Mouse (Mus musculus): ENCODE results near the gene Gss. TPM values are rescaled to one million over a fixed set of nuclear protein-coding genes. Genes with fewer than 3 reads are reported as not detected.
"Not testable (repeated sequence)": the region's sequence is repeated elsewhere in the genome, so short reads cannot be mapped to it uniquely, and the experiment has no call there.

Gss gene
- polyA plus RNA-seq, 1 experiment, result 55.3 TPM

DNA sequence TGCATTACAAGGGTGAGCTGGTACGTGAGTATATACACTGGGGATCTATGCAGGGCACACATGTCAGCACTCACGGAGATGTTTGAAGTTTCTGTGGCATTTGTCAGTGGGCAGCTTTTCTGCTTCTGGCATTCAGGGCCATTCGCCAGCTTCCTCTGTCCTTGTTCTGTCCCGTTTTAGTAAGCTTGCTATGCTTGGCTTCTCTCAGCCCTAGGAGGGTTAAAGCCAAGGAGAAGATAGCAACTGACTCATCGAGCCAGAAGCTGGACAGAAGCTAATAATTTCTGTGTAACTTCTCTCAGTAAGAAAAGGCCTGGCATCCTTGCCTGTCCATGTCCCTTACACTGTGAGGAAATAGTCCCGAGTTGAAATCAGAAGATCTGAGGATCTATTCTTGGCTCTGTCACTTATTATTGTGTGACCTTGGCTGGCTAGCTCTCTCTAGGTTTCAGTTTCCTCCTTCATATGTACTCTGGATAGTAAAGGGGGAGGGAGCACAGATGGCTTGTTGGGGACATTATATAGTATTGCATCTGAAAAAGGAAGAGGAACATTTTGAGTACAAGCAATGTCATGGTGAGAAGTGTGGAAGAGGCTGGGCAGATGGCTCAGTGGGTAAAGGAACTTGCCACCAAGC lies 51.7 kb downstream of the Gss start:
- Histone ChIP-seq H3K4me3 (no peak overlapping the region), H3K4me2 (ENCODE audit: low read depth) (peak overlapping the region; percentile 61), H3K79me2 (ENCODE audit: control insufficient read depth, insufficient read depth) (no peaks in the 10 kb centered on the region), H3K36me3 (ENCODE audit: control insufficient read depth, insufficient read depth) (no peaks in the 10 kb centered on the region), H3K27me3 (ENCODE audit: control insufficient read depth, insufficient read depth, insufficient read length) (no peaks in the 10 kb centered on the region), H3ac (ENCODE audit: control insufficient read depth, insufficient read length) (no peak overlapping the region)
- TF ChIP-seq E2F4 (IDR thresholded peaks at IDR 0.05; ENCODE audit: insufficient read depth) (no peak), TCF3 (IDR thresholded peaks at IDR 0.05; ENCODE audit: insufficient read length, low read depth) (no peak), MAX (IDR thresholded peaks at IDR 0.05; ENCODE audit: low read depth) (no peak), REST (IDR thresholded peaks at IDR 0.05; ENCODE audit: insufficient read depth, insufficient read length) (no peak), POLR2A (IDR thresholded peaks at IDR 0.05; ENCODE audit: insufficient read length, low read depth) (no peak), CEBPB (IDR thresholded peaks at IDR 0.05; ENCODE audit: insufficient read depth, poor library complexity, severe bottlenecking) (no peak), POLR2AphosphoS2 (IDR thresholded peaks at IDR 0.05; ENCODE audit: insufficient read length, low read depth) (no peak), SRF (IDR thresholded peaks at IDR 0.05; ENCODE audit: control insufficient read depth, insufficient read length, low read depth) (no peak), TCF12 (IDR thresholded peaks at IDR 0.05; ENCODE audit: insufficient read depth, poor library complexity, severe bottlenecking) (no peak), MYOG (IDR thresholded peaks at IDR 0.05; ENCODE audit: control insufficient read depth in 1 of 3, insufficient read depth in 1 of 3, insufficient read length in 2 of 3, low read depth in 2 of 3) (no peak), MYOD1 (IDR thresholded peaks at IDR 0.05; ENCODE audit: control insufficient read depth in 1 of 3, insufficient read length in 2 of 3, low read depth in 2 of 3) (no peak), USF1 (IDR thresholded peaks at IDR 0.05; ENCODE audit: low read depth) (no peak)

DNA sequence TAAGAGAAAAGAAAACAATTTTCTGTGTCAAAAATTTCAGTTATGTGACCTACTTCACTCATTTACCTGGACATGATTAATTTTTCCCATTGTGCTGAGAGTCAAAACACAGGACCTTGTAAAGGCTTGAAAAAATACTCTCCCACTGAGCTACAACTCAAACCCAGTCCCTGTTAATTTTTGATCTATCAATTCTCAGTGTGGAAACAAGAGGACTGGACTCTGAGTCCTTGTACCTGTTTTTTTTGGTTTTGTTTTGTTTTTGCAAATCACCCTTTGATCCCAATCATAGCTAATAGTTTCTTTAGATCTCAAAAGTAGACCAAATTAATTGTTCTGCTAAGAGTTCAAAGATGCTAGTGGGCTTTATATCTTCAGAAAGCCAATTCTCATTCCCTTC lies 52.9 kb downstream of the Gss start:
- H3ac ChIP-seq (ENCODE audit: control insufficient read depth, insufficient read length), result no peak overlapping the region
- no peaks in the 10 kb centered on the region for H3K27me3 ChIP-seq (ENCODE audit: control insufficient read depth, insufficient read depth, insufficient read length)
- H3K36me3 ChIP-seq (ENCODE audit: control insufficient read depth, insufficient read depth), result no peaks in the 10 kb centered on the region
- no peaks in the 10 kb centered on the region for H3K79me2 ChIP-seq (ENCODE audit: control insufficient read depth, insufficient read depth)
- H3K4me2 ChIP-seq (ENCODE audit: low read depth), result no peak overlapping the region
- H3K4me3 ChIP-seq, result no peak overlapping the region
- TF ChIP-seq POLR2AphosphoS2 (IDR thresholded peaks at IDR 0.05; ENCODE audit: insufficient read length, low read depth) (no peak), TCF12 (IDR thresholded peaks at IDR 0.05; ENCODE audit: insufficient read depth, poor library complexity, severe bottlenecking) (no peak), USF1 (IDR thresholded peaks at IDR 0.05; ENCODE audit: low read depth) (no peak), MYOG (IDR thresholded peaks at IDR 0.05; ENCODE audit: control insufficient read depth in 1 of 3, insufficient read depth in 1 of 3, insufficient read length in 2 of 3, low read depth in 2 of 3) (no peak), MYOD1 (IDR thresholded peaks at IDR 0.05; ENCODE audit: control insufficient read depth in 1 of 3, insufficient read length in 2 of 3, low read depth in 2 of 3) (no peak), E2F4 (IDR thresholded peaks at IDR 0.05; ENCODE audit: insufficient read depth) (no peak), MAX (IDR thresholded peaks at IDR 0.05; ENCODE audit: low read depth) (no peak), TCF3 (IDR thresholded peaks at IDR 0.05; ENCODE audit: insufficient read length, low read depth) (no peak), POLR2A (IDR thresholded peaks at IDR 0.05; ENCODE audit: insufficient read length, low read depth) (no peak), REST (IDR thresholded peaks at IDR 0.05; ENCODE audit: insufficient read depth, insufficient read length) (no peak), CEBPB (IDR thresholded peaks at IDR 0.05; ENCODE audit: insufficient read depth, poor library complexity, severe bottlenecking) (no peak), SRF (IDR thresholded peaks at IDR 0.05; ENCODE audit: control insufficient read depth, insufficient read length, low read depth) (no peak)

DNA sequence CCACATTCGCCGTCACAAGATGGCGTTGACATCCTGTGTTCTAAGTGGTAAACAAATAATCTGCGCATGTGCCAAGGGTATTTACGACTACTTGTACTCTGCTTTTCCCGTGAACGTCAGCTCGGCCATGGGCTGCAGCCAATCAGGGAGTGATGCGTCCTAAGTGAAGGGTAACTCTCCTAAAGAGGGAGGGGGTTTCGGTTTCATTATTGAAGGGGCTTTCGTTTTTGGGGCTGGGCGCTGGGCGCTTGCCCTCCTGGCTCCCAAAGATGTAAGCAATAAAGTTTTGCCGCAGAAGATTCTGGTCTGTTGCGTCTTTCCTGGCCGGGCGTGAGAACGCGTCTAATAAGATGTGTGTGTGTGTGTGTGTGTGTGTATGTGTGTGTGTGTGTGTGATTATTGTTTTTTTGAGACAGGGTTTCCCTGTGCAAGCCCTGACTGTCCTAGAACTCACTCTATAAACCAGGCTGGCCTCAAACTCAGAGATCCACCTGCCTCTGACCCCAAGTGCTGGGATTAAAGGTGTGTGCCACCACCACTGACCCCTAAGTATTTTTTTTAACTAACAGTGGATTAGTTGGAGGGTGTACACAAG lies 54.0 kb downstream of the Gss start:
- not testable (repeated sequence) for H3K4me2 ChIP-seq (ENCODE audit: low read depth); H3ac ChIP-seq (ENCODE audit: control insufficient read depth, insufficient read length); H3K36me3 ChIP-seq (ENCODE audit: control insufficient read depth, insufficient read depth); H3K4me3 ChIP-seq; H3K79me2 ChIP-seq (ENCODE audit: control insufficient read depth, insufficient read depth); H3K27me3 ChIP-seq (ENCODE audit: control insufficient read depth, insufficient read depth, insufficient read length)

DNA sequence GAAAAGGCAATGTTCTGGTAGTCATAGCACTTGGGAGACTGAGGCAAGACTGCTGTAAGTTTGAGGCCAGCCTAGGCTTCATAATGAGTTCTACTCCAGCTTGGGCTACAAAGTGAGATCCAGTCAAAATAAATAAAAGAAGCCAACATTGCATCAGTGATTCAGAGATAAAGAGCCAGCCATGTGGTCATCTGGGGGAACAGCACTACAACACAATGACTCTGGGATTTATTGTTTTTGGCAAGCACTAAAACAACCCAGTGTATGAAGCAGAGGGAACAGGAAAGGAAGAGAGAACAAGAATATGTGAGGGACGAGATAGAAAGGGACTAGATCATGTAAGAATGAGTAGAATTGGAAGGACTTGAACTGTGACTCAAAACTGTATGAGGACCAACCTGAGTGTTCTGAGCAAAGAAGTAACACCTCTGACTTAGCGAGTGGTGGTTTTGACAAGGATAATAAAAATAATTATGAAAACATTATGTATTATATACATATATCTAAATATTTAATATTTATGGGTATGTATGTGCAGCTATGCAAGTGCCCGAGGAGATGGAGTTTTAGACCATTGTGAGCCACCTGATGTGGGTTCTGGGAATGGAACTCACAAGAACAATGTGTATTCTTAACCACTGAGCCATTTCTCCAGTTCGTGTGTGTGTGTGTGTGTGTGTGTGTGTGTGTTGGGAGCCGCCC lies 54.7 kb downstream of the Gss start:
- Histone ChIP-seq H3K27me3 (ENCODE audit: control insufficient read depth, insufficient read depth, insufficient read length) (no peaks in the 10 kb centered on the region), H3K36me3 (ENCODE audit: control insufficient read depth, insufficient read depth) (no peaks in the 10 kb centered on the region), H3K4me3 (no peak overlapping the region), H3ac (ENCODE audit: control insufficient read depth, insufficient read length) (no peak overlapping the region), H3K79me2 (ENCODE audit: control insufficient read depth, insufficient read depth) (no peaks in the 10 kb centered on the region), H3K4me2 (ENCODE audit: low read depth) (no peak overlapping the region)
- TF ChIP-seq USF1 (IDR thresholded peaks at IDR 0.05; ENCODE audit: low read depth) (no peak), SRF (IDR thresholded peaks at IDR 0.05; ENCODE audit: control insufficient read depth, insufficient read length, low read depth) (no peak), MAX (IDR thresholded peaks at IDR 0.05; ENCODE audit: low read depth) (no peak), REST (IDR thresholded peaks at IDR 0.05; ENCODE audit: insufficient read depth, insufficient read length) (no peak), MYOD1 (IDR thresholded peaks at IDR 0.05; ENCODE audit: control insufficient read depth in 1 of 3, insufficient read length in 2 of 3, low read depth in 2 of 3) (no peak), TCF3 (IDR thresholded peaks at IDR 0.05; ENCODE audit: insufficient read length, low read depth) (no peak), POLR2AphosphoS2 (IDR thresholded peaks at IDR 0.05; ENCODE audit: insufficient read length, low read depth) (no peak), CEBPB (IDR thresholded peaks at IDR 0.05; ENCODE audit: insufficient read depth, poor library complexity, severe bottlenecking) (no peak), TCF12 (IDR thresholded peaks at IDR 0.05; ENCODE audit: insufficient read depth, poor library complexity, severe bottlenecking) (no peak), MYOG (IDR thresholded peaks at IDR 0.05; ENCODE audit: control insufficient read depth in 1 of 3, insufficient read depth in 1 of 3, insufficient read length in 2 of 3, low read depth in 2 of 3) (no peak), POLR2A (IDR thresholded peaks at IDR 0.05; ENCODE audit: insufficient read length, low read depth) (no peak), E2F4 (IDR thresholded peaks at IDR 0.05; ENCODE audit: insufficient read depth) (no peak)

Data from myocyte (in vitro differentiated cells).